ENCODE assay signal across 20 mouse cellular contexts in the genomic region with DNA sequence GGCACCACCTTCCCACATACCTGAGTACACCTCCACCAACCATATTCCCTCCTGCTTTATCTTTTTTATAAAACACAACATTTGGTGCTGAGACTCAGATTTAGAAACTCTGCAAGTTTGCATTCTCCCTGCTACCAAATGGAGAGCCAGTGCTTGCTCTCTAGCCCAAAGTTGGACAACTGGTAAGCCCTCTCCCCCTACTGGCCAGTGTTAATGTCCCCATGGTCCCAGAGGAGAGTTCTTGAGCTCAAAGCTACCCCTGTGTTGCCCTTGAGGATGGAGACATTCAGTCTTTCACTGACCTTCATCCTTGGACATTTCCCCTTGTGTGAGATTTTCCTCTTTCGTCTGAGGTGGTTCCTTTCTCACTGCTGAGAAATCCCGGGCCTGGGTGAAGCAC. TPM values are rescaled to one million over a fixed set of nuclear protein-coding genes. Genes with fewer than 3 reads are reported as not detected.
"Had no signal": no experiment of that assay in that cellular context is flagged by ENCODE, and none has a peak within 500 bp of the region (broad histone marks: within the 10 kb centered on the region; RNA-seq: fewer than 3 reads in every experiment).

No protein-coding gene starts in this region.

- H3K4me3 ChIP-seq: limb, embryonic 13.5 days; liver, embryonic 15.5 days; myocyte; neural tube, embryonic 12.5 days; stomach, embryonic 15.5 days had no signal

- H3K9ac ChIP-seq: limb, embryonic 13.5 days; liver, embryonic 15.5 days; neural tube, embryonic 12.5 days; stomach, embryonic 15.5 days had no signal

- H3K36me3 ChIP-seq: limb, embryonic 13.5 days; liver, embryonic 15.5 days; neural tube, embryonic 12.5 days; stomach, embryonic 15.5 days had no signal

- H3K4me1 ChIP-seq: limb, embryonic 13.5 days; liver, embryonic 15.5 days; neural tube, embryonic 12.5 days; stomach, embryonic 15.5 days had no signal

- H3K4me2 ChIP-seq: limb, embryonic 13.5 days; liver, embryonic 15.5 days; neural tube, embryonic 12.5 days; stomach, embryonic 15.5 days had no signal

- H3K27me3 ChIP-seq: limb, embryonic 13.5 days; liver, embryonic 15.5 days; neural tube, embryonic 12.5 days; stomach, embryonic 15.5 days had no signal

- DNase-seq: kidney, adult 18-20 months; kidney, postnatal 36 days; layer of hippocampus, adult 9-11 months; layer of hippocampus, postnatal 36 days; midbrain, embryonic 14.5 days; retina, postnatal 1 day; right cerebral cortex, postnatal 4 days; spleen, adult 18-20 months; thymus, postnatal 36 days had no signal

- H3K27ac ChIP-seq: limb, embryonic 13.5 days; liver, embryonic 15.5 days; neural tube, embryonic 12.5 days; stomach, embryonic 15.5 days had no signal

- H3K9me3 ChIP-seq: limb, embryonic 13.5 days; liver, embryonic 15.5 days; neural tube, embryonic 12.5 days; stomach, embryonic 15.5 days had no signal

RNA-seq across cellular contexts. Expression of gene BC035044, which starts 9.1 kb away (rescaled TPM):
- polyA plus RNA-seq: myocyte had no signal

RNA-seq across cellular contexts. Expression of gene Clec2i, which starts 12.7 kb away (rescaled TPM):
- total RNA-seq: layer of hippocampus, adult 18-20 months; layer of hippocampus, postnatal 36 days; left cerebral cortex, postnatal 36 days had no signal
- polyA plus RNA-seq: kidney, embryonic 16.5 days; midbrain, embryonic 14.5 days; myocyte; neural tube, embryonic 12.5 days had no signal

RNA-seq across cellular contexts. Expression of gene Clec2g, which starts 34.1 kb away (rescaled TPM):
- total RNA-seq: liver, adult 2 months; neutrophil, adult 5-6 weeks had no signal
- polyA plus RNA-seq: kidney, embryonic 16.5 days; limb, embryonic 13.5 days; liver, adult 2 months; liver, embryonic 15.5 days; lung, embryonic 16.5 days; midbrain, embryonic 14.5 days; myocyte; neural tube, embryonic 12.5 days had no signal
